Mouse (Mus musculus) brain, embryonic 14.5 days (tissue): Measurements from ENCODE around the gene Rwdd2b.

Experiments used
- CTCF ChIP-seq: fragments of 200-500 bp; IDR thresholded peaks from 2 replicates; pipeline ENCODE4 v1.5.1; 2012; ENCODE audit warnings: inconsistent platforms, mild to moderate bottlenecking, moderate library complexity, borderline replicate concordance; ENCODE audit not compliant: insufficient read depth, insufficient read length; ENCODE audit errors: extremely low read depth
- POLR2A ChIP-seq: fragments of 200-500 bp; IDR thresholded peaks from 2 replicates; pipeline ENCODE4 v1.6.1; 2012; ENCODE audit warnings: mild to moderate bottlenecking, inconsistent platforms, borderline replicate concordance; ENCODE audit not compliant: poor library complexity, insufficient read depth, insufficient read length, severe bottlenecking; ENCODE audit errors: extremely low read depth

DNA sequence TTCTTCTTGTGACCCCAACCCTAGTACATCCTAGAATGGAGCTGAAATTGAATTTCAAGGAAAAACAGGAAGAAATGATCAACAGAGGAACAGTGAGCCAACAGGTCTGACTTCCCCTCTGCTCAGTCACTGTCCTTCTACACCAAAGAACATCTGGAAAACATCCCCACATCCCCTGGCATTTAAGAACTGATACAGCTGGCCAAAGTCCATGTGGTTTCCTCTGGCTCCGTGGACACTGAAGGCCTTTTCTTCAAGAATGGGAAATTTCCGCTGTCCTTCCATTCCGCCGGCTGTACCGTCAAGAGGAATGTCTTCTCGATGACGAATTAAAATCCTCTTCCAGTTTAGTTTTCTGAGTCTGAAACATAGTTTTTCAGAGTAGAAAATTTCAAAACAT, 6.1 kb downstream of the Rwdd2b start:
- TF ChIP-seq CTCF: no peak
- no peak for TF ChIP-seq POLR2A
